Mouse (Mus musculus) bone marrow, adult 2 months (tissue): ENCODE data around the gene Chst4.

Source experiments
- CTCF ChIP-seq: fragments of 200-500 bp; IDR thresholded peaks from 2 replicates; pipeline ENCODE4 v1.5.1; 2011; ENCODE audit warnings: low read length, control low read depth; ENCODE audit not compliant: control insufficient read depth, insufficient read depth
- POLR2A ChIP-seq: fragments of 200-500 bp; IDR thresholded peaks from 2 replicates; pipeline ENCODE4 v1.6.1; 2011; ENCODE audit warnings: low read depth, mild to moderate bottlenecking, control low read depth, low read length, borderline replicate concordance; ENCODE audit not compliant: control insufficient read depth

- TF ChIP-seq CTCF (no peak), POLR2A (no peak)
Measured at GRCm38 (mm10) chr8:110082416-110083105, 43.0 kb upstream of the Chst4 start.
